Mouse (Mus musculus) heart, postnatal 14 days (tissue): ENCODE measurements around the gene Cwh43. TPM values are rescaled to one million over a fixed set of nuclear protein-coding genes. Genes with fewer than 3 reads are reported as not detected.
A peak's percentile ranks its signal among the peaks of the same experiment; 100 is the strongest.

ENCODE experiments used
- DNase-seq, 2 experiments: peaks; one replicate each; pipeline ENCODE4 v3.0.0; 2021 to 2022
- intact Hi-C: fragments of 180-260 bp; cut with DNase I; formaldehyde crosslinking; loops from one replicate; pipeline ENCODE4 v1.15.1; 2025
- total RNA-seq, 2 experiments: library from RNA; stranded (reverse); gene quantifications; 2 replicates each; pipeline ENCODE4 v1.2.3; 2021

Cwh43 gene
- total RNA-seq, 2 experiments from 2014 or later, result not detected

DNA sequence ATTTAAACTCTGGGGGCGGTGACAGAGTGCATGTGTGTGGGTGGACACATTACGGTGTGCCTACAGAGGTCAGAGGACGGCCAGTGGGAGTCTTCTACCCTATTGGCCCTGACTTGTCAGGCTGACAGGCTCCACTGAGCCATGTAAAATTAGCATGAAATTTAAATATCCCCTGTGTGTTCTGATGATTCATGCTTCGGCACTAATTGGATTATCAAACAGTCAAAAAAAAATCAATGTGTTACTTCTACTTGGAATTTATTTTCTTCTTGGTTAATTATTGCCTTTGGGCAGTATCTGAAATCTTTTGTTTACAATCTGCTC, 22.3 kb upstream of the Cwh43 start:
- intact Hi-C loops, result loop anchor here (5.0 kb wide), 2 partner anchors 126 to 266 kb away; partner anchors contain the start of gene Fryl

DNA sequence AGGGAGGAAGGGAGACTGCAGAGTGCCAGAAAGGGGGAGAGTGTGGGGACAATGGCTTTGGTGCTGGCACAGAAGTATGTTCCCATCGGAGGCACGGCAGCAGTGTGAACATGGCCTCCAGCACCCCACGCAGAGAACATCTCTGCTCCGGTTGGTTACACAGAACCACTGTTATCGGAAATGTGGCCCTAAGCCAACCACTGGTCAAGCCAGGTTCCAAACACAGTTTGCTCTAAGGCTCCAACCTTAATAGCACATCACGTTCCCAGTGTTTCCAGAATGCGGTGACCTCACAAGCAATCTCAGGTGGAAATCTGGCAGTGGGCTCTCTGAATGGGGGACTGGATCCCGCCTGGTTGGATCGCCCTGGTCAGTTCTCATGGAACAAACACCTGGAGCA, 12.8 kb upstream of the Cwh43 start:
- intact Hi-C loops, result no loop called here
- no peak for DNase-seq

More for the DNA sequence above, 22.3 kb upstream of the Cwh43 start:
- no peak for DNase-seq

DNA sequence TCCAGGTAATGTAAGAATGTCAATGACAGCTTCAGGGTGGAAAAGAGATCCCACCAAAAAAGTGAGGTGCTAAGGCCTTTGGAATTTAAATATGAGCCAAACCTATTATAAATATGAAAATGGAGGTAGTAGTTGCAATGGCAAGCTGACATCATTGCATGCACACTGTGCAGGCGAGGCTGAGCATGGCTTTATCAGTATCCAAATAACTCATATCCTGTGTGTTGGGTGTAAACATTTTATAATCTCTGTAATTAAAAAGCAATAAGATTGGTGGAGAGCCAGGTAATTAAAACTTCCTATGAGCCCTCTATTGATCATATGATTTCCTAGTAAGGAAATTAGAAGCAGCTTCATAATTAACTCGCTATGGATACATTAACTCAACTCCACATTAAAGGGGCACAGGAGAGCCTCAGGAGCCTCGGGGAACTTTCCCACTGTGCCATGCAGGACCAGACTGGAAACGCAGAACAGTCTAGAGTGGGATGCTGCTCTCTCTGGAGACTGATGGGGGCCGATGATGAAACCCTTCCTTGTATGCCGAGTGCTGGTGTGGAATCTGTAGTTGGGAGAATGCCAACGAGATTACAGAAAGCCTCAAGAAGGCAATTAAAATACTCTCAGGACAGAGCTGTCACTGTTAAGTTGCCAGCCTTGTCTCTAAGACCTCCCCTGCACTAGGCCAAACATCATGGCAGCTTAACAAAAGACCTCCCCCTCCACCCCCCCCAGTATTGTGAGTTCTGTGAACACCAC, 5.9 kb upstream of the Cwh43 start:
- intact Hi-C loops, result no loop called here

DNA sequence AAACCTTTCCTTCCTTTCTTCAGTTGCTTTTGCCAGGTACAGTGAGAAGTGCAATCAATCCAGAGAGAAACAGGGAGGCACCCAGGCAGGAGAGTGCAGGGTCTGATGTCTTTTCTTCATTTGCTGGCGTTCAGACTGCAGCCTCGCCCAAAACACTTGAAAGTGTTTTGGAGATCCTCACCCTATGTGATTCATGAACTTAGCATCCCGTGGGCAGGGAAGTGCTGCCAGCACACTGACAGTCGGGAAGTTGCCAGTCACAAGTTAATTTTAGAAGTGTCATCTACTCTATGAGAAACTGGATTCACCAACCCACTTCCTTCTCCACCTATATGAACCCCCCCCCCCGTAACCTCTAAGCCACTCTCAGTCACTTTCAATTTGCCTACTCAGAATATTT, 4.5 kb upstream of the Cwh43 start:
- DNase-seq, result no peak

More for the DNA sequence above, 5.9 kb upstream of the Cwh43 start:
- DNase-seq, result no peak

DNA sequence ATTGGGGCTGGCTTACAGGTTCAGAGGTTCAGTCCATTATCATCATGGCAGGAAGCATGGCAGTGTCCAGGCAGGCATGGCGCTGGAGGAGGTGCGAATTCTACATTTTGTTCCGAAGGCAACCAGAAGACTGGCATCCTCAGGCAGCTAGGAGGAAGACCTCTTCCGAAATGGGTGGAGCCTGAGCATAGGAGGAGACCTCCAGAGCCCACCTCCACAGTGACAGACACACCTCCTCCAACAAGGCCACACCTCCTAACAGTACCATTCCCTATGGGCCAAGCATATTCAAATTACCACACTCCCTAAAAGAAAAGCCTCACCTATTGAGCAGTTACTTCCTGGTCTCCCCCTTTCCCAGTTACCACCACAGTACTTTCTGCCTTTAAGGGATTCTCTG, 3.0 kb upstream of the Cwh43 start:
- intact Hi-C loops, result no loop called here
- no peak for DNase-seq

More for the DNA sequence above, 4.5 kb upstream of the Cwh43 start:
- intact Hi-C loops, result no loop called here

DNA sequence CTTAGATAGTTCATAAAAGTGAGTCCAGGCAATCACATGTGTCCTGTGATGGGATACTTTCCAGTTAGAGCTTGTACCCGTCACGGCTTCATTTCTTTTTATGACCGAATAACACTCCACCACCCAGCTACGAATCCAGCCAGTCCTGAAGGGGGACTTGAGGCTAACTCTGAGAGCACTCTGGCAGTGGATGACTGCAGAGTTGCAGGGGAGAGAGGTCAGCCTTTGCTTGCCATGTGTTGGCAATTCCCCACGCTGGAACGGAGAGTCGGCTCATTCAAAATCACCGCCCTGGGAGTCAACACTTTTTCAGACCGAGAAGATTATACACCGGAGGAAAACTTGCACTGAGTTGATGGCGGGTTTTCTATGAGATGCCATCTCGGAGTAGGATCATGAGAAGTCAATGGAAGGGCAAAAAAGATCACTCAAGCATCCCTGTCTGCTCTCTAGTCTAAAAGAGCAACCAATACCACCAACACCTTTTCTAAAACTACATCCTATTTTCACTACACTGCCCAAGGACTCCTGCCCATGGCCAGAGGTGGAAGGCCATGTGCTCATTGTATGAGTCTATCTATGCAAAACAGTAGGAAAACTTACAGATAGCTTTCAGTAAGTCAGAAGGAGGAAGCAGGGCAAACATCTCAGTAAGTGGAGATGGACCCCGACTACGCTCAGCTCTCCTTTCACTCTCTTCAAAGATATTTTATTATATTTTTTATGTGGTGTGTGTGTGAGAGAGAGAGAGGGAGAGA, 2.4 kb upstream of the Cwh43 start:
- no peak for DNase-seq
- intact Hi-C loops, result no loop called here

DNA sequence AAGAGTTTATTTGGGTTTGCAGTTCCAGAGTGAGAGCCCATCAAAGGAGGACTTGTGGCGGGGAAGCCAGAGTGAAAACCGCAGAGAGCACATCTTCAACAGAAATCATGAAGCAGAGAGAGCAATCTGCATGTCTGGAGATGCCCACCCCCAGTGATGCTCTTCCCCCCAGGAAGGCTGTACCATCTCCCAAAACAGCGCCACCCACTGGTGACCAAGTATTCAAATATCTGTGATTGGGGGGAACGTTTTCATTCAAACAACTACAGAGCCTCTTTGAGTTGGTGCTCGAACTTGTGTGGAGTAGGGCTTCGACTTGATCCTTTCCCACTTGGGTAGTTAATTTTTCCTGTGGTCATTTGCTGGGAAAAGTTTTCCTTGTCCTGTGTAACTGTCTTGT, 1.1 kb upstream of the Cwh43 start:
- no peak for DNase-seq
- intact Hi-C loops, result no loop called here

DNA sequence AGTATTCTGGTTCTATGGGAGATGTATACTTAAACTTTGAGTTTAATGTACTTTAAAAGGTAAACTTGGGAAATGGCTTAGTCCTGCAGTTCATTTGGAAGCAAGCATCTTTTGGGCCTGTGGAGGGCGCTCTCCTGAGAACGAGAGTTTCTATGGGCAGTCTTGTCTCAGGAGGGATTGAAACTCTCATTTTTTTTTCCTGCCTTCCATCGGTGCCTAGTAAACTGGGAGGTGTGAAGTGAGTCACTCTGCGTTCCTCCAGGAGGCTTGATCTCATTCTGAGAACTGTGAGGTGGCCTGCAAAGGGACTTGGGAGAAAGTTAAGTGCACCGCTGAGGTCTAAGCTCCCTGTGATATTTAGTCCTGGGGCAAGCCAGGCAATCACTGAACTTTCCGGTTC, 986 bp downstream of the Cwh43 start:
- no peak for DNase-seq
- intact Hi-C loops, result no loop called here

DNA sequence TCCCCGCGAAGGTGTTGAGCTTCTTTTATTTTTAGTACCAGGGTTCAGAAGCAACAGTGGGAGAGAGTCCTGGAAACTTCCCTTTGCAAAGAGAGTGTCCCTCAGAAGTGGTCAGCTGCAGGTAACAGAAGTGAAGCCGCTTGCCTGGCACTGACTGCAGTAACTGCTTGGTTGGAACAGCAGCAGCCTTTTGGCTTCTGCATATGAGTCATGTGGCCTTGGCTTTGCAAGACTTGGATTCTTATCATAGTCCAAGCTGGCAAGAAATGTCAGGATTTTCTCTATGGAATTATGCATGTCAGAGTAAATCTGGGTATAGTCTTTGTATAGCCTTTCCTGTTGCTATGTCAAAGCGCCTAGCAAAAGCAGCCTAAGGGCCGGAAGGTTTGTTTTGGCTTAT, 4.1 kb downstream of the Cwh43 start:
- intact Hi-C loops, result no loop called here
- no peak for DNase-seq

DNA sequence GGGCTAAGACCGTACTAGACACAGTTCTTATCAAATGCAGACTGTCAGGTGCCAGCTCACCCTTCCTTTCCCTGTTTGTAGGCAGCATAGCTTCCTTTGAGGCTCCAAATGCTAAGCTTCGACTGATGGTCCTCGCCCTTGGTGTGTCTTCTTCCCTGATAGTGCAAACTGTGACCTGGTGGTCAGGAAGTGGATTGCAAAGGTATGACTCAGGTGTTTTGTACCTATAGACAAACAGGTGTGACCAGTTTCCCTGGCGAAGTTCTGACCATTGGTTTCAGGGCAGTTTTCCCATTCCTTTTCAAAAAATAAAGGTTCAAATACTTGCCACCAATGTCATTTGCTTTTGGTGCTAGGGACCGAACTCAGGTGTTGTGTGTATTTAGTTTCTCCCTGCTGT, 5.9 kb downstream of the Cwh43 start:
- intact Hi-C loops, result no loop called here
- DNase-seq, result no peak

DNA sequence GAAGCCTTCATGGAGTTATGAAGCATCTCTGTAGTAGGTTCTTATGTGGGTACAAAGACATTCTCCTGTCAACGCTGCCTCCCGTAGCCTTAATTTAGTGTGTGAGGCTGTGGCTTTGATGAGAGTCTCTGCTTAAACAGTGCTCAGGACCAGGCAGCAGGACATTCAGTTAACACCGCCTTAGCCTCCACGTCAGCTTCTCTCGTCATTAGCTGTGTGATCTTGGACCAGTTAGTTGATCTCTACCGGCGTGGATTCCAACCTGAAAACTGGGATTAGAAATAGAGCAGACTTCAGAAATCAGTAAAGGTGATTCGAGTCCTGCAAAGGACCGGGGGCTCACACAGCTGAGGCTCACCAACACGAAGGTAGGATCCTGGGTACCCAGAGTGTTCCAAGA, 8.3 kb downstream of the Cwh43 start:
- intact Hi-C loops, result no loop called here
- DNase-seq, result no peak

DNA sequence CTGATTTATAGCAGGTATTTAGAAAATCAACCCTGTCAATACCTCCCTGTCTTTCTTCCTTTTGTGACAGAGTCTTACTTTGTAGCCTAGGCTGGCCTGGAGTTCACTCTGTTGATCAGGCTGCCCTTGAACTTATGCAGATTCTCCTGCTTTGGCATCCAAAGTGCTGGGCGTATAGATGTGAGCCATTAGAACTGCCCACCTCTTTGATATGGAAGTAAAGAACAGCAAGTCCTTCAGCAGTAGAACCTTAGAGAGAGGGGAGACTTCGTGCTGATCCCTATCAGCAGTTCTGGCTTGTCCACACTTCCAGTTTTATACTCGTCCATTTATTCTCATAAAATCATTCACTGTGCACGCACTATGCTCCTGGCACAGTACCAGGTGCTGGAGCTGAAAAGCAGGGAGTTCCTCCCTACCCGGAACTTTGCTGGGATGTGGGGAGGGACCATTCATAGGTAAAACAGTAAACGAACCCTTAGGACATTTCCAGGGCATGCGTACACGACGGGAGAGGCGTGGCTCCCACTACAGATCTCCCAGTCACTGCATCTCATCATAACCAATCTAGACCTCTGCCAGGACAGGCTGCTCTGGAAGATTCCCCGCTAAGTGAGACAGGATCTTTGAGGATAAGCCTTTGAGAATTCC, 13.3 kb downstream of the Cwh43 start:
- intact Hi-C loops, result no loop called here
- DNase-seq, result no peak

DNA sequence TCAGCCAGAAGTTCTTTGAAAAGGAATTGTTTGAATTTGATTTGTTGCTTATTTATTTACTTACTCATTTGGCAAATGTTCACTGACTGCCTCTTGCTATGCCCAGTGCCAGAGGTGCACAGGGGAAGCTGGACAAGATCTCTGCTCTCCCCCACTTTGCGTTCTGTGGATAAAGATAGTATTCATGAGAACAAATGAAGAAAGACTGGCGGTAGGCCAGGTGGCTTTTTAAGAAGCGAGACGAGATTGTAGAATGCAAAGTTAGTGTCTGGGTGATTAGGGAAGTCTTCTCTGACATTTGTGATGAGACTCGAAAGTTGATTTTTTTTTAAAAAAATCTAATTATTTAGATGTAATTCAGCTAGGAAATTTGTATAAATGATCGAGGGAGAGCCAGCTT, 20.9 kb downstream of the Cwh43 start:
- intact Hi-C loops, result no loop called here
- no peak for DNase-seq

DNA sequence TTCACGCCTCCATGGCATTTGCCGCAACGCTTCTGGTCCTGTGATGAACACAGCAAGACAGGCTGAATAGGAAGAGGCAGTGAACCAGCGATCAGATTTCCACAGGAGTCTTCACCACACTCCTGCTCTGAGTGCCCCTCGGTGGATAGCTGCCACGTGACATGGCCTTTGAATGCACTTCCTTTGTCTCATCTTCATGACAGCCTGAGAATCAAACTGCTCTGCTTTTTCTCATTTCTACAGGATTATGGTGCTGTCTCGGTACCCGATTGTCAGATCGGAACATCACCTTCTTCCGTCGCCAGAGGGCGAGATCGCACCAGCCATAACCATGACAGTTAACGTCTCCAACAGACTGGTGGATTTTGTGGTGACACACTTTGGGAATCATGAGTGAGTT, 25.7 kb downstream of the Cwh43 start:
- intact Hi-C loops, result loop anchor here (1.0 to 5.0 kb wide), 3 partner anchors 111 to 207 kb away; no protein-coding TSS in a partner anchor
- DNase-seq, result peak; percentile 78 to 85

DNA sequence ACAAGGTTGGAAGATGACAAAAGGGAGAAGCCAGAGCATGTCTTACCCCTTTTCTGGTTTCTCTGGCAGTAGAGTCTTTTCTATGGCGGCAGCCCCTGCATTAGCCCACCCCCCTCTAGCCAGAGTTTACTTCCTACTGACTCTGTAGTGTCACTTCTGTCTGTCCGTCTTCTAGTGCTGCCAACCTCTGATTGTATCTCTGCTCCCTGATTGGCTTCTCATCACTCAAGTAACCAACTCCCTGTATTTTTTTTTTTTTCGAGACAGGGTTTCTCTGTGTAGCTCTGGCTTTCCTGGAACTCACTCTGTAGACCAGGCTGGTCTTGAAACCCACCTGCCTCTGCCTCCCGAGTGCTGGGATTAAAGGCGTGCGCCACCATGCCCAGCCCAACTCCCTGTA, 26.9 kb downstream of the Cwh43 start:
- DNase-seq, result no peak
- intact Hi-C loops, result loop anchor here (5.0 kb wide), 1 partner anchor 109 kb away; no protein-coding TSS in a partner anchor

DNA sequence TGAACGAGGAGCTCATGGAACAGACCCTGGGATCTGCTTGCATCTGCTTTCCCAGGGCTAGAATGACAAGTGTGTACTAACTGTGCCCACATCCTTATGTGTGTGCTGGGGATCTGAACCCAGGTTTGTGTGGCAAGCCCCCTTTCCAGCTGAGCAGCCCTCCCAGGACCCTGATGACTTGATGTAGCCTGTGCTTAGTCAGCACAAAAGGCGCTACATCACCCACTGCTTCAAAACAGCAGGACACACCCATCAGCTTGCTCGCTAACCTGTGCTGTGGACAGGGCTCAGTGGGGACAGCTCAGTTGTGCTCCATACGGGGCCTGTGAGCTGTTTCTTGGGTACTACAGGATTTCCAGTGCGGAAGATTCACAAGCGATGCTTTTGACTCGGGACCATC, 28.9 kb downstream of the Cwh43 start:
- no peak for DNase-seq
- intact Hi-C loops, result loop anchor here (2.0 to 5.0 kb wide), 2 partner anchors 46 to 108 kb away; partner anchors contain the start of gene Dcun1d4

DNA sequence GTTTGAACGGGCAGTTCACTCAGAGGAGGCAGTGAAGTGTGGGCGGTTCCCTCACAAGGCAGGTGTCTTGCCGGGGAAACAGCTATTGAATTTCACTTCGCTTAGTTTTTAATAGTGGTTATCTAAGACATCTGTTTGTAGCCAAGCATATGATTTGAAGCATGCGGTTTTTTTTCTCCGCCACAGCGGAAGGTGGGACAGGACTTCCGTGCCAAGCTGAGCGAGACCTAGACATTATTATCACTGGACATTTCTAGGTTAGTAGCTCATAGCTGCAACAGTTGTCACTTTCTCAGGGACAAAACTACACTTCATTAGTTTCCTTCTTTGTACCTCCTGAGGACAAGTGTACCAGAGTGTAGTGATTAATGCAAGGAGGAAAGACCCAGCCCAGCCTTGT, 36.3 kb downstream of the Cwh43 start:
- no peak for DNase-seq
- intact Hi-C loops, result no loop called here

DNA sequence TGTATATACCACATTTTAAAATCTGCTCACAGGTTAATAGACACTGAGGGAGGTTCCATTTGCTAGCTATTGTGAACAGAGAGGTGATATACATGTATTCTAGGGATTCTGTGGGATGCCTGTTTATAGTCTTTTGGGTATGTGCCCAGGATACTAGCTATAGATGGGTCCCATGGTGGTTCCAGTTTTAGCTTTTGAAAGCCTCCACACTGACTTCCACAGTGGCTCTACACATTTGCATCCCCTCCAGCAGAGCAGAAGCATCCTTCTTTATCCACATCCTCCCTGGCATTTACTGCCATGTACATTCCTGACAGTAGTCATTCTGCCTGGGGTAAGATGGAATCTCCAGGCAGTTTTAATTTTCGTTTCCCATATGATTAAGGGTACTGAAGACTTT, 44.4 kb downstream of the Cwh43 start:
- intact Hi-C loops, result no loop called here
- DNase-seq, result no peak

DNA sequence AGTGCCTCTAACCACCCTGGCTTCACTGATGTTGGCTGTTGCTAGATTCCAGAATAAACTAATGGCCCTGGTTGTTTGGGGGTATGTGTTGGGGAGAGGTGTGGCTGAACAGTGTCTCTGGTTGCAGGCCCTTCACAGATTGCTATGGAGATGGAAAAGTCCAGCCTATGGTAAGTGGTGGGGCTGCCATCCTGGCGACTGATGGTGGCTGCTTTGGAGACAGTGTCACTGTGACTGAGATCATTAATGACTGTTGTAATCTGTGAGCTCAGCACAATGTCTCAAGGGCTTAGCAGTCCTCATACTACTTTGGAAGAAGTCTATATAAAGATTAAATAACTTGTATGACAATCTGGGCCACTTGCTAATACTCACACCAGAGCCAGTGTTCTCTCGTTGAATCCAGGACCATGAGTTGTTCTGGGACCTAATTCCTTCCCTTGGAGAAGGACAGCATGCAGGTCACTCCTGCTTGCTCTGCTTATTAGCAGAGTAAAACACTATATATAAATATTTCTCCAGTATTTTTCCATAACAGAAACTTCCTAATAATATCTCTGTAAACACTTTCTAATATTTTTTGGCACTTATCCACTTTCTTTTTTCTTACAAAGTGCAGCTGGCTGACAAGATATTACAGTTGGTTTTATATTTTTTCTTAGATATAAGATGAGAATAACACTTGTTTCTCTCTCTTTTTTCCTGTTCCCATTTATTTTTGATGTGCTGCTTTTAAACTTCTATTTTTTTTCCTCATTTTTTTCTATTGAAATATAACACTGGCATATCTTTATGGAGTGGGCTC, 48.8 kb downstream of the Cwh43 start:
- intact Hi-C loops, result no loop called here
- no peak for DNase-seq

DNA sequence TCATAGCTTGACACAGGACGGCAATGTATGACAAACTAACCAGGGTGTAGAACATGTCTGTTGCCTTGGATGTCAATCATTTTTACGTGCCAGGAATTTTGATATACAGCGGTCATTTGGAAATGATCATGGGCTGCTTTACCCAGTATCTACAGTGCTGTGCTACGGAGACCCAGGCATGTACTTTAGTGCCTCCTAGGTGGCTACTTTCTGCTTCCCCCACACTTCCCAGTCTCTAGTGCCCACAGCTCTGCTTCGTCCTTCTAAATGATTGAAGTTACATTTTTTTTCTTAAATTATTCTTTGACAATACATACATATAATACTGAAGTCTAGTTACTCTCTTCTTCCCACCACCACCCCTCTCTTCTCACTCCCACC, 49.4 kb downstream of the Cwh43 start:
- no peak for DNase-seq
- intact Hi-C loops, result no loop called here
